Mouse (Mus musculus): Measurements from ENCODE around the gene Arf3.

DNA sequence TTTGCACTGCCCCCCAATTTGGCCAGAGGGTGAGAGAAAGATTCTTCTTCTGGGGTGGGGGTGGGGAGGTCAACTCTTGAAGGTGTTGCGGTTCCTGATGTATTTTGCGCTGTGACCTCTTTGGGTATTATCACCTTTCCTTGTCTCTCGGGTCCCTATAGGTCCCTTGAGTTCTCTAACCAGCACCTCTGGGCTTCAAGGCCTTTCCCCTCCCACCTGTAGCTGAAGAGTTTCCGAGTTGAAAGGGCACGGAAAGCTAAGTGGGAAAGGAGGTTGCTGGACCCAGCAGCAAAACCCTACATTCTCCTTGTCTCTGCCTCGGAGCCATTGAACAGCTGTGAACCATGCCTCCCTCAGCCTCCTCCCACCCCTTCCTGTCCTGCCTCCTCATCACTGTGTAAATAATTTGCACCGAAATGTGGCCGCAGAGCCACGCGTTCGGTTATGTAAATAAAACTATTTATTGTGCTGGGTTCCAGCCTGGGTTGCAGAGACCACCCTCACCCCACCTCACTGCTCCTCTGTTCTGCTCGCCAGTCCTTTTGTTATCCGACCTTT lies 30.2 kb upstream of the Arf3 start:
- TF ChIP-seq POLR2A (IDR thresholded peaks at IDR 0.05; ENCODE audit: control insufficient read depth in 1 of 2, insufficient read depth in 1 of 2, low read depth in 1 of 2, low read length in 2 of 2, poor library complexity in 1 of 2) (no peak), CTCF (IDR thresholded peaks at IDR 0.05 in 2 of 3, conservative IDR thresholded peaks at IDR 0.05 in 1 of 3; ENCODE audit: control insufficient read depth in 1 of 3, insufficient read depth in 1 of 3, low read depth in 2 of 3, low read length in 3 of 3, poor library complexity in 1 of 3, severe bottlenecking in 1 of 3) (no peak), ZMIZ1 (IDR thresholded peaks at IDR 0.05; ENCODE audit: low read depth, low read length) (no peak)

Measured in MEL (cell line).